Mouse (Mus musculus) erythroblast, embryonic 14.5 days (primary cell): Measurements from ENCODE around the gene Smyd3. TPM values are rescaled to one million over a fixed set of nuclear protein-coding genes. Genes with fewer than 3 reads are reported as not detected.

Source experiments
- H3K27me3 ChIP-seq: 2 replicates; pipeline ENCODE4 v1.6.1; 2012; ENCODE audit warnings: inconsistent platforms; ENCODE audit not compliant: control insufficient read depth
- H3K36me3 ChIP-seq: 2 replicates; pipeline ENCODE4 v1.6.1; 2012; ENCODE audit warnings: mild to moderate bottlenecking, inconsistent platforms; ENCODE audit not compliant: control insufficient read depth
- H3K4me1 ChIP-seq: 2 replicates; pipeline ENCODE4 v1.6.1; 2012; ENCODE audit warnings: inconsistent platforms; ENCODE audit not compliant: control insufficient read depth
- H3K4me3 ChIP-seq: replicated peaks from 2 replicates; pipeline ENCODE3; 2012; ENCODE audit warnings: moderate library complexity, mild to moderate bottlenecking, inconsistent platforms
- H3K9me3 ChIP-seq: 2 replicates; pipeline ENCODE4 v1.6.1; 2012; ENCODE audit warnings: low read length, inconsistent platforms, mixed read lengths; ENCODE audit not compliant: control insufficient read depth
- GATA1 ChIP-seq: IDR thresholded peaks from 2 replicates; pipeline ENCODE4 v1.6.1; 2012; ENCODE audit warnings: low read length, inconsistent platforms, mixed read lengths
- TAL1 ChIP-seq: IDR thresholded peaks from 3 replicates; pipeline ENCODE4 v1.6.1; 2012; ENCODE audit warnings: low read length, inconsistent platforms, mixed read lengths
- polyA plus RNA-seq: library from polyadenylated mRNA; stranded (reverse); fragments of >175 nt; gene quantifications from 2 replicates; pipeline ENCODE4 v1.2.3, GENCODE M21; 2012

Gene Smyd3
- polyA plus RNA-seq, 1 experiment, result 0.09 TPM

GRCm38 (mm10) chr1:179419091-179419490, 98.8 kb downstream of the Smyd3 start:
- no peak overlapping the region for H3K4me3 ChIP-seq
- H3K27me3 ChIP-seq, result no peaks in the 10 kb centered on the region
- H3K36me3 ChIP-seq, result no peaks in the 10 kb centered on the region
- no peaks in the 10 kb centered on the region for H3K4me1 ChIP-seq
- TF ChIP-seq GATA1 (no peak), TAL1 (no peak)
- H3K9me3 ChIP-seq, result no peaks in the 10 kb centered on the region

GRCm38 (mm10) chr1:179408086-179408485, 109.8 kb downstream of the Smyd3 start:
- H3K36me3 ChIP-seq, result no peaks in the 10 kb centered on the region
- no peak overlapping the region for H3K4me3 ChIP-seq
- no peak for TF ChIP-seq GATA1
- no peak for TF ChIP-seq TAL1
- no peaks in the 10 kb centered on the region for H3K27me3 ChIP-seq
- H3K4me1 ChIP-seq, result no peaks in the 10 kb centered on the region
- no peaks in the 10 kb centered on the region; the same call in none of the 2 replicates for H3K9me3 ChIP-seq

GRCm38 (mm10) chr1:179400835-179401234, 117.0 kb downstream of the Smyd3 start:
- Histone ChIP-seq H3K4me3 (no peak overlapping the region), H3K27me3 (no peaks in the 10 kb centered on the region), H3K36me3 (no peaks in the 10 kb centered on the region), H3K4me1 (no peaks in the 10 kb centered on the region), H3K9me3 (no peaks in the 10 kb centered on the region)
- no peak for TF ChIP-seq GATA1
- TF ChIP-seq TAL1, result no peak

- Histone ChIP-seq H3K36me3 (no peaks in the 10 kb centered on the region), H3K4me1 (no peaks in the 10 kb centered on the region), H3K9me3 (no peaks in the 10 kb centered on the region), H3K27me3 (no peaks in the 10 kb centered on the region), H3K4me3 (no peak overlapping the region)
- TF ChIP-seq GATA1, result no peak
- no peak for TF ChIP-seq TAL1
Measured at GRCm38 (mm10) chr1:179398639-179399038, 119.2 kb downstream of the Smyd3 start.

GRCm38 (mm10) chr1:179386237-179386975, 131.4 kb downstream of the Smyd3 start:
- no peaks in the 10 kb centered on the region for H3K4me1 ChIP-seq
- no peaks in the 10 kb centered on the region for H3K36me3 ChIP-seq
- H3K4me3 ChIP-seq, result no peak overlapping the region
- TF ChIP-seq GATA1 (no peak), TAL1 (no peak)
- no peaks in the 10 kb centered on the region for H3K27me3 ChIP-seq
- H3K9me3 ChIP-seq, result no peaks in the 10 kb centered on the region

- Histone ChIP-seq H3K36me3 (no peaks in the 10 kb centered on the region), H3K4me1 (no peaks in the 10 kb centered on the region), H3K4me3 (no peak overlapping the region), H3K9me3 (no peaks in the 10 kb centered on the region), H3K27me3 (no peaks in the 10 kb centered on the region)
- TF ChIP-seq GATA1, result no peak
- TF ChIP-seq TAL1, result no peak
Measured at GRCm38 (mm10) chr1:179385691-179386090, 132.2 kb downstream of the Smyd3 start.

GRCm38 (mm10) chr1:179384296-179384695, 133.5 kb downstream of the Smyd3 start:
- H3K27me3 ChIP-seq, result no peaks in the 10 kb centered on the region
- no peaks in the 10 kb centered on the region for H3K4me1 ChIP-seq
- TF ChIP-seq GATA1 (no peak), TAL1 (no peak)
- no peaks in the 10 kb centered on the region for H3K9me3 ChIP-seq
- no peaks in the 10 kb centered on the region for H3K36me3 ChIP-seq
- no peak overlapping the region for H3K4me3 ChIP-seq

GRCm38 (mm10) chr1:179378102-179378501, 139.7 kb downstream of the Smyd3 start:
- TF ChIP-seq GATA1 (no peak), TAL1 (no peak)
- Histone ChIP-seq H3K4me1 (no peaks in the 10 kb centered on the region), H3K27me3 (no peaks in the 10 kb centered on the region), H3K36me3 (no peaks in the 10 kb centered on the region), H3K9me3 (no peaks in the 10 kb centered on the region), H3K4me3 (no peak overlapping the region)

GRCm38 (mm10) chr1:179374987-179375386, 142.9 kb downstream of the Smyd3 start:
- no peak overlapping the region for H3K4me3 ChIP-seq
- TF ChIP-seq TAL1 (no peak), GATA1 (no peak)
- no peaks in the 10 kb centered on the region for H3K27me3 ChIP-seq
- no peaks in the 10 kb centered on the region for H3K36me3 ChIP-seq
- H3K4me1 ChIP-seq, result no peaks in the 10 kb centered on the region
- H3K9me3 ChIP-seq, result peaks cover 2% of the 10 kb centered on the region
